Mouse (Mus musculus) hindbrain, embryonic 14.5 days (tissue): ENCODE results near the gene Rwdd2a. TPM values are rescaled to one million over a fixed set of nuclear protein-coding genes. Genes with fewer than 3 reads are reported as not detected.

Source experiments
- ATAC-seq: fragments of 200-750 bp; cut with Nextera tagmentation; 2 replicates; pipeline ENCODE4 v1.8.0; 2017; ENCODE audit warnings: moderate number of reproducible peaks, mild to moderate bottlenecking, moderate TSS enrichment, moderate library complexity; ENCODE audit not compliant: low FRiP score
- DNase-seq: peaks from one replicate; pipeline ENCODE4 v3.0.0-alpha.2; 2015; ENCODE audit warnings: low spot score
- H3K27ac ChIP-seq: fragments of 300-500 bp; sonication (generic); 2 replicates; pipeline ENCODE4 v1.5.1; 2014; ENCODE audit warnings: mild to moderate bottlenecking, moderate library complexity
- H3K27me3 ChIP-seq: fragments of 300-500 bp; sonication (generic); 2 replicates; pipeline ENCODE4 v1.6.1; 2014; ENCODE audit warnings: mild to moderate bottlenecking, low read length, mixed read lengths; ENCODE audit not compliant: control insufficient read depth, insufficient read depth
- H3K36me3 ChIP-seq: fragments of 300-500 bp; sonication (generic); replicated peaks from 2 replicates; pipeline ENCODE4 v1.6.1; 2014; ENCODE audit not compliant: control insufficient read depth, insufficient read depth
- H3K4me1 ChIP-seq: fragments of 300-500 bp; sonication (generic); replicated peaks from 2 replicates; pipeline ENCODE4 v1.6.1; 2014; ENCODE audit warnings: antibody characterized with exemption, low read length, mixed read lengths; ENCODE audit not compliant: control insufficient read depth, insufficient read depth
- H3K4me2 ChIP-seq: fragments of 300-500 bp; sonication (generic); replicated peaks from 2 replicates; pipeline ENCODE4 v1.6.1; 2014; ENCODE audit warnings: mild to moderate bottlenecking, moderate library complexity
- H3K4me3 ChIP-seq: fragments of 300-500 bp; sonication (generic); replicated peaks from 2 replicates; pipeline ENCODE4 v1.5.1; 2014; ENCODE audit warnings: mild to moderate bottlenecking, low read length
- H3K9ac ChIP-seq: fragments of 300-500 bp; sonication (generic); 2 replicates; pipeline ENCODE4 v1.6.1; 2014
- H3K9me3 ChIP-seq: fragments of 300-500 bp; sonication (generic); 2 replicates; pipeline ENCODE4 v1.6.1; 2016; ENCODE audit warnings: low read length; ENCODE audit not compliant: control insufficient read depth
- WGBS: fragments of 180-500 bp; shearing (Covaris S2); extraction: QIAGEN DNeasy Blood & Tissue Kit; methylation state at CpG from one replicate; pipeline ENCODE4 v1.1.7; 2014; 5-methylcytosine and 5-hydroxymethylcytosine counted together
- polyA plus RNA-seq: library from polyadenylated mRNA; unstranded; fragments of >200 nt; fragmentation: Nextera tagmentation; extraction: Ambion mirVana; gene quantifications from 2 replicates; pipeline ENCODE4 v1.2.1, GENCODE M21; 2014

Gene Rwdd2a
- polyA plus RNA-seq, 1 experiment from 2014 or later, result 26.6 TPM

DNA sequence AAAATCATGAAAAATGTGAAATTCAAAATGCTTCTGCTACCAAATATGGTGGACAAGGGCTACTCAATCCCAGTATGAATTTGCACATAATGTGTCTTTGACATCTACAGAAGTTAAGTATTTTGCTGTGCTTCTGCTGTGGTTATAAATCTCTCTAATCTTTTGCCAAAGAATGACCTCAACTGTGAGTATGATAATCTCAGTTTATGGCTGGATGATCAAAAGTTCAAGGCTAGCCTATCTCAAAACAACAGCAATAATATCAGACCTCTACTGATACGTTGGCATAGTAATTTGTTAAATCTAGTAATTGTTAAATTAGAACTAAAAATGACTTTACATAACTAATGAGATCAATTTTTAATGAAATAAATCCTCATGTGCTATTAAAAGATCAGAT is 44.0 kb downstream of the Rwdd2a start:
- Histone ChIP-seq H3K4me3 (no peak overlapping the region), H3K4me2 (no peak overlapping the region), H3K27me3 (no peaks in the 10 kb centered on the region), H3K9me3 (no peaks in the 10 kb centered on the region), H3K9ac (no peak overlapping the region), H3K36me3 (peaks cover 10% of the 10 kb centered on the region; the same call in 1 of the 2 replicates), H3K4me1 (no peaks in the 10 kb centered on the region), H3K27ac (no peak overlapping the region)
- DNase-seq (no peak), ATAC-seq (no peak)
- WGBS, result 87% methylated on average over 1 of the region's 1 CpGs

DNA sequence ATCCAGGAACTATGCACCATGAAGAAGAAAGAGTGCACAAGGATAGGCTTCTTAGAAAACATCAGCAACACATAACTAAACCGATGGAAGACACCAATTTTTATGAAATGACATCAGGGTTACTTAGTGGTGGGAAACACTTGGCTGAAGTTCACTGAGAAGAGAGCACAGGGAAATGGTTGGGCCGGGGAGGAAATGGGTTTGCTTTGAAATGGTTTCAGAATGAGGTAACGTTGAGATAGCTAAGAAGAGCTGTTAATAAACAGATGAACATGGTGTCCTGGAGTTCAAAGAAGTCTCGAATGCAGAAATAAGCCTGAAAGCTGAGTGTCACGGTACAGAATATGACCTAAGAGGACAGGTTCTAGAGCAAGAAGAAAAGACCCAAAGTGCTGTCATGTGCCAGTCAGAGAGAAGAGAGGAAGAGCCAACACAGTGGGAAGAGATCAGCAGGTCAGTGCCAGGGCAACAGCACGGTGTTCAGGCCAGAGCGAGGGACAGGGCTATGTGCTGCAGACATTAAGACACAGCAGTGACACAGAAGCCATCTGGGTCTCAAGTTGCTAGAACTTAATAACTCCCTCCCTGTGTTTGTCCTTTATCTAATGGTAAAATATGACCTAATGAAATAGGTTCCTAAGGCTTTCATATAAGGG is 46.2 kb downstream of the Rwdd2a start:
- H3K9me3 ChIP-seq, result no peaks in the 10 kb centered on the region
- H3K9ac ChIP-seq, result no peak overlapping the region
- DNase-seq, result no peak
- no peaks in the 10 kb centered on the region for H3K4me1 ChIP-seq
- no peak overlapping the region for H3K27ac ChIP-seq
- H3K36me3 ChIP-seq, result no peaks in the 10 kb centered on the region
- no peak overlapping the region for H3K4me2 ChIP-seq
- H3K27me3 ChIP-seq, result no peaks in the 10 kb centered on the region
- 87% methylated on average over 7 of the region's 7 CpGs for WGBS
- no peak for ATAC-seq
- H3K4me3 ChIP-seq, result no peak overlapping the region

DNA sequence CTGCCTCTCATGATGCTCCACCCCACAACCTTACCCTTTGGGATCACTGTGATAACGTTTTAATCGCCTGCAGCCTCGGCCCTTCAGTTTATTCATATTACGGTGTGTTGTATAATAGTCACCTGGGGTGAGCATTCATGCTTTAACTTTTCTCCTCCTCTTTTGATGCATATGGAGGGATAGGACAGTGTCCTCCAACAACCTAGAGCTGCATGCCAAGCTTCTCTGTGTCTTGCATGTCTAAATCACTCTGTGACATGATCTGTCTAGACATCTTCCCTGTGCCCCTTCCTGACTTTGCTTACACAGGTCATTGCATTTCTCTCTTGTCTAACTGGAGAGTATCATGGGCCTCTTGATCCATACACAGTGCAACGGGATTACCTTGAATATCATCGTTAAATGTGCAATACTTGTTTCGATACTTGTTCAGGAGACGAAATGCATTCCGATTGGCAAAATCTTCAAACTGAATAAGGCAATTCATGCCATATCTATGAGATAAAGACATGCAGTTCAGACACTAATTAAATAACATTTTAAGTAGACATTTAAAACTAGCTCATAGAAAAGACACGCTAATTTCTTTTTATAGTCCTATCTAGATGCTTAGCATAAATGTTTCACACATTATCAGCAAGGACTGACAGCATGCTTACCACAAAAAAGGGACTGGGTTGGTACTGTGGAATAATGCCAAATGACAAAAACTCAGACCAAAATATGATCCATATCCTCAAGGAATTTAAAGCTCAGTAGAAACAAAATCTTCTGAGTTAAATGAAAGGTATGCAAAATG is 47.7 kb downstream of the Rwdd2a start:
- Histone ChIP-seq H3K27me3 (no peaks in the 10 kb centered on the region), H3K9me3 (no peaks in the 10 kb centered on the region), H3K36me3 (no peaks in the 10 kb centered on the region), H3K4me2 (no peak overlapping the region), H3K4me3 (no peak overlapping the region), H3K9ac (no peak overlapping the region), H3K27ac (no peak overlapping the region), H3K4me1 (no peaks in the 10 kb centered on the region)
- 70% methylated on average over 10 of the region's 10 CpGs for WGBS
- DNase-seq, result no peak
- ATAC-seq, result no peak

DNA sequence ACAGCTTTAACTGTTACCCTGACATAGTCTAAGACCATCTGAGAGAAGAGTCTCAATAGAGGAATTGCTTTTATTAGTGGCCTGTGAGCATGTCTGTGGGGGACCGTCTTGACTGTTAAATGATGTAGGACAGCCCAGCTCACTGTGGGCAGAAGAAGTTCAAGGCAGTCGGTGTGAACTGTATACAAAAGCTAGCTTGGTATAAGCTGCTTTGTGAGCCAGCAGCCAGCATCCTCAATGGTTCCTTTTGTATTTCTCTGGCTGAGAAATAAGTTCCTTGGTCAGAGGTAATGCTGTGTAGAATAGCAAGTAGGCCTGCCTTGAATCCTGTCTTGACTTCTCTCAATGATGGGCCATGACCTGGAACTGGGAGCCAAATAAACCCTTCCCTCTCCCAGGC is 50.3 kb downstream of the Rwdd2a start:
- WGBS, result 55% methylated on average over 2 of the region's 2 CpGs

DNA sequence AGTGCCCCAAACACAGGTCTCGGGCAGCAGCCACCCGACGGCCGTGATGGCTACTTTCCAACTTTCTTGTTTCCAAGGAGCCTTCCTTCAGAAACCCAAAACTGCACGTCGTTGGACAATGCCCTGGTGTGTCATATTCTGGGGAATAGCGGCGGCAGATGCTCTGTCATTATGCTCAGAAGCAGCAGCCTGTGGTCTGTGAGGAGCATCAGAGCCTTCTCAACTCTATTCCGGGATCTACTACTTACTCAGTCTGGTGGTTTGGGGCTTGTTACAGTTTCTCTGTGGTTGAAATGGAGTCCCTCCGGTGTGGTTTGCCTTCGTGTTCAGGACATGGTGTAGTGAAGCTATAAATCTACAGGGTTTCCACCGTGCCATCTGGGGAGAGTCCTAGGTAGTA is 52.2 kb downstream of the Rwdd2a start:
- DNase-seq, result no peak
- Histone ChIP-seq H3K36me3 (no peaks in the 10 kb centered on the region), H3K27me3 (no peaks in the 10 kb centered on the region), H3K4me2 (no peak overlapping the region), H3K4me3 (no peak overlapping the region), H3K9me3 (no peaks in the 10 kb centered on the region), H3K4me1 (no peaks in the 10 kb centered on the region), H3K9ac (no peak overlapping the region), H3K27ac (no peak overlapping the region)
- ATAC-seq, result no peak; the same call in 1 of the 2 replicates
- 68% methylated on average over 12 of the region's 12 CpGs for WGBS

More for the DNA sequence above, 50.3 kb downstream of the Rwdd2a start:
- Histone ChIP-seq H3K27ac (no peak overlapping the region), H3K4me2 (no peak overlapping the region), H3K4me3 (no peak overlapping the region), H3K9me3 (no peaks in the 10 kb centered on the region), H3K36me3 (no peaks in the 10 kb centered on the region), H3K27me3 (no peaks in the 10 kb centered on the region), H3K9ac (no peak overlapping the region), H3K4me1 (no peaks in the 10 kb centered on the region)
- ATAC-seq (peak; percentile 76; the same call in 1 of the 2 replicates), DNase-seq (no peak)

Other genes with a start within 250 kb of the Rwdd2a start
- gene Ube2cbp, start 107.0 kb upstream of the Rwdd2a start, polyA plus RNA-seq, result 7.4 and 7.6 TPM in 2 replicates
- 41.0 and 45.9 TPM in 2 replicates for gene Dop1a, start 104.8 kb upstream of the Rwdd2a start, polyA plus RNA-seq
- gene Pgm3, start 149 bp upstream of the Rwdd2a start, polyA plus RNA-seq, result 33.3 and 38.6 TPM in 2 replicates
- gene Me1, start 124.0 kb downstream of the Rwdd2a start, polyA plus RNA-seq, result 53.5 and 61.8 TPM in 2 replicates
- gene Prss35, start 171.7 kb downstream of the Rwdd2a start, polyA plus RNA-seq, result 6.6 and 7.2 TPM in 2 replicates